Mouse (Mus musculus): ENCODE measurements around the gene Fam126a. TPM values are rescaled to one million over a fixed set of nuclear protein-coding genes. Genes with fewer than 3 reads are reported as not detected.

Fam126a gene
- polyA plus RNA-seq, 1 experiment from 2014 or later = 39.6 TPM

DNA sequence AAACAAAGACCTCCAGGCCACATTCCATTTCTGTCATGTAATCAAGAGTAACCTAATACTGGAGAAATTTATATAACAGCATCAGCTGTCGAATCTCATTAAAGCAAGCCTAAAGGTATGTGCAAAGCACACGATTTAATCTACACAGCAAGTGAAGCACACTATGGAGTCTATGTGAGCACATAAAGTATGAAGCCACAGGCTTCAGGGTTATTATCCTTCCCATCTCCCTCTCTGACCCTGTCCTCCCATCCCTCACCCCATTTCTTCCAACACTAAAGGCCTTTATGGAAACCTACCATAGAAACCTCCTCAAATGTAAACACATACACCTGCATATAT is 37.0 kb downstream of the Fam126a start:
- DNase-seq (ENCODE audit: low spot score) = no peak
- Histone ChIP-seq H3K9ac (ENCODE audit: low read depth, low read length) (no peak overlapping the region), H3K27ac (ENCODE audit: low read depth, low read length) (no peak overlapping the region), H3K9me3 (ENCODE audit: control insufficient read depth, low read length) (no peaks in the 10 kb centered on the region), H3K4me1 (replicated peaks; ENCODE audit: control insufficient read depth, insufficient read depth, low read length) (no peaks in the 10 kb centered on the region), H3K36me3 (ENCODE audit: control insufficient read depth, insufficient read depth, low read length) (peaks cover 3% of the 10 kb centered on the region), H3K27me3 (replicated peaks; ENCODE audit: control insufficient read depth, insufficient read depth, low read length) (no peaks in the 10 kb centered on the region), H3K4me2 (no peak overlapping the region), H3K4me3 (ENCODE audit: low read depth, low read length) (no peak overlapping the region)
- ATAC-seq (replicated peaks; ENCODE audit: low FRiP score) = no peak
- 72% methylated on average over 2 of the region's 2 CpGs for WGBS

GRCm38 (mm10) chr5:23992876-23993552 is 37.5 kb downstream of the Fam126a start:
- Histone ChIP-seq H3K4me2 (no peak overlapping the region), H3K4me1 (replicated peaks; ENCODE audit: control insufficient read depth, insufficient read depth, low read length) (no peaks in the 10 kb centered on the region)

DNA sequence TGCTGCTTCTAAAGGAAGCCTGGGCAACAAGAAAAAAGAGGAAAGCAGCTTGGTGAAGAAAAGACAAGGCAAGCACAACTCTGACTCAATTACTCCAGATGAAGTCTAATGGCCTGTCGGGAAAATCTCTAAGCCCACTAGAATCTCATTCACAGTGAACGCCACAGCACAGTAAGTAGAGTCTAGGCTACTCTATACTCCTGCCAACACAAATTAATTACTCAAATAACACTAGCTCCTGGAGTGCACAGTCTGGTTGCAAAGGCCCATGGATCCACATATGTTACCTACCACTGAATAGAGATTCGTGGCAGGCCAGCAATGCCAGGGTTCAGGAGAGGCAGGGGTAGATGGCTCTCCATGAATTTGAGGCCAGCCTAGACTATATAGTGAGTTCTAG is 40.5 kb downstream of the Fam126a start:
- Histone ChIP-seq H3K9me3 (ENCODE audit: control insufficient read depth, low read length) (no peaks in the 10 kb centered on the region), H3K4me3 (ENCODE audit: low read depth, low read length) (no peak overlapping the region), H3K27ac (ENCODE audit: low read depth, low read length) (no peak overlapping the region), H3K4me2 (no peak overlapping the region), H3K27me3 (replicated peaks; ENCODE audit: control insufficient read depth, insufficient read depth, low read length) (no peaks in the 10 kb centered on the region), H3K9ac (ENCODE audit: low read depth, low read length) (no peak overlapping the region), H3K36me3 (ENCODE audit: control insufficient read depth, insufficient read depth, low read length) (peaks cover 5% of the 10 kb centered on the region; the same call in 1 of the 2 replicates), H3K4me1 (replicated peaks; ENCODE audit: control insufficient read depth, insufficient read depth, low read length) (no peaks in the 10 kb centered on the region)
- ATAC-seq (replicated peaks; ENCODE audit: low FRiP score) (no peak), DNase-seq (ENCODE audit: low spot score) (no peak)
- 98% methylated on average over 3 of the region's 3 CpGs for WGBS

More at GRCm38 (mm10) chr5:23992876-23993552, 37.5 kb downstream of the Fam126a start:
- Histone ChIP-seq H3K36me3 (ENCODE audit: control insufficient read depth, insufficient read depth, low read length) (peaks cover 3% of the 10 kb centered on the region; the same call in 1 of the 2 replicates), H3K27me3 (replicated peaks; ENCODE audit: control insufficient read depth, insufficient read depth, low read length) (no peaks in the 10 kb centered on the region), H3K9ac (ENCODE audit: low read depth, low read length) (no peak overlapping the region), H3K4me3 (ENCODE audit: low read depth, low read length) (no peak overlapping the region), H3K27ac (ENCODE audit: low read depth, low read length) (no peak overlapping the region), H3K9me3 (ENCODE audit: control insufficient read depth, low read length) (no peaks in the 10 kb centered on the region)
- no peak for ATAC-seq (replicated peaks; ENCODE audit: low FRiP score)
- DNase-seq (ENCODE audit: low spot score) = no peak
- 82% methylated on average over 5 of the region's 5 CpGs for WGBS

DNA sequence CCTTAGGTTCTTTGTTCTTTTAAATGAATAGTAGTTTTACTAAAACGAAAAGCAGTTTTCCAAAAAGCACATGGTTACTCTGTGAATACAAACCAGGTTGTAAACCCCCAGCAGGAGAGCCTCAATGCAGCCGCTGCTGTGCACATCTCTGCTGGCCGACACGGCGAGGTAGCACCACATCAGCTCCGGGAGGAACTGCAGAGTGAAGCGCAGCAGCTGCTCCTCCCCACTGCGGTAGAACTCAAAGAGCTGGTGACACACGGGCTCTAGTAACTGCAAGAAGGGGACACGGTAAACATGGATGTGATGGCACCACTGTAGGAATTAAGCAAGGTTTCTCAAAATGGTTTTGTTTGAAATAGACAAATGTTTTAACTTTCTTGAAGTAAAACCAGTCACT is 42.7 kb downstream of the Fam126a start:
- no peaks in the 10 kb centered on the region for H3K9me3 ChIP-seq (ENCODE audit: control insufficient read depth, low read length)
- 72% methylated on average over 10 of the region's 10 CpGs for WGBS
- no peak overlapping the region for H3K9ac ChIP-seq (ENCODE audit: low read depth, low read length)
- H3K4me2 ChIP-seq = no peak overlapping the region
- no peaks in the 10 kb centered on the region for H3K4me1 ChIP-seq (replicated peaks; ENCODE audit: control insufficient read depth, insufficient read depth, low read length)
- no peak overlapping the region for H3K27ac ChIP-seq (ENCODE audit: low read depth, low read length)
- H3K4me3 ChIP-seq (ENCODE audit: low read depth, low read length) = no peak overlapping the region
- no peak for DNase-seq (ENCODE audit: low spot score)
- H3K36me3 ChIP-seq (ENCODE audit: control insufficient read depth, insufficient read depth, low read length) = peaks cover 5% of the 10 kb centered on the region
- no peaks in the 10 kb centered on the region for H3K27me3 ChIP-seq (replicated peaks; ENCODE audit: control insufficient read depth, insufficient read depth, low read length)
- no peak for ATAC-seq (replicated peaks; ENCODE audit: low FRiP score)

- H3K27me3 ChIP-seq (replicated peaks; ENCODE audit: control insufficient read depth, insufficient read depth, low read length) = no peaks in the 10 kb centered on the region
- H3K4me3 ChIP-seq (ENCODE audit: low read depth, low read length) = no peak overlapping the region
- WGBS = 81% methylated on average over 1 of the region's 1 CpGs
- no peaks in the 10 kb centered on the region for H3K9me3 ChIP-seq (ENCODE audit: control insufficient read depth, low read length)
- no peak for DNase-seq (ENCODE audit: low spot score)
- no peaks in the 10 kb centered on the region for H3K4me1 ChIP-seq (replicated peaks; ENCODE audit: control insufficient read depth, insufficient read depth, low read length)
- no peak overlapping the region for H3K9ac ChIP-seq (ENCODE audit: low read depth, low read length)
- ATAC-seq (replicated peaks; ENCODE audit: low FRiP score) = no peak
- H3K27ac ChIP-seq (ENCODE audit: low read depth, low read length) = no peak overlapping the region
- peaks cover 15% of the 10 kb centered on the region for H3K36me3 ChIP-seq (ENCODE audit: control insufficient read depth, insufficient read depth, low read length)
- no peak overlapping the region for H3K4me2 ChIP-seq
These were observed 48.4 kb downstream of the Fam126a start for GRCm38 (mm10) chr5:23982081-23982480.

GRCm38 (mm10) chr5:23978516-23978915 is 52.0 kb downstream of the Fam126a start:
- H3K4me3 ChIP-seq (ENCODE audit: low read depth, low read length) = no peak overlapping the region
- H3K36me3 ChIP-seq (ENCODE audit: control insufficient read depth, insufficient read depth, low read length) = peaks cover 13% of the 10 kb centered on the region
- no peaks in the 10 kb centered on the region for H3K4me1 ChIP-seq (replicated peaks; ENCODE audit: control insufficient read depth, insufficient read depth, low read length)
- DNase-seq (ENCODE audit: low spot score) = no peak
- no peak overlapping the region for H3K4me2 ChIP-seq
- ATAC-seq (replicated peaks; ENCODE audit: low FRiP score) = no peak
- H3K9ac ChIP-seq (ENCODE audit: low read depth, low read length) = no peak overlapping the region
- H3K27ac ChIP-seq (ENCODE audit: low read depth, low read length) = no peak overlapping the region
- H3K9me3 ChIP-seq (ENCODE audit: control insufficient read depth, low read length) = no peaks in the 10 kb centered on the region
- 83% methylated on average over 14 of the region's 14 CpGs for WGBS
- H3K27me3 ChIP-seq (replicated peaks; ENCODE audit: control insufficient read depth, insufficient read depth, low read length) = no peaks in the 10 kb centered on the region

DNA sequence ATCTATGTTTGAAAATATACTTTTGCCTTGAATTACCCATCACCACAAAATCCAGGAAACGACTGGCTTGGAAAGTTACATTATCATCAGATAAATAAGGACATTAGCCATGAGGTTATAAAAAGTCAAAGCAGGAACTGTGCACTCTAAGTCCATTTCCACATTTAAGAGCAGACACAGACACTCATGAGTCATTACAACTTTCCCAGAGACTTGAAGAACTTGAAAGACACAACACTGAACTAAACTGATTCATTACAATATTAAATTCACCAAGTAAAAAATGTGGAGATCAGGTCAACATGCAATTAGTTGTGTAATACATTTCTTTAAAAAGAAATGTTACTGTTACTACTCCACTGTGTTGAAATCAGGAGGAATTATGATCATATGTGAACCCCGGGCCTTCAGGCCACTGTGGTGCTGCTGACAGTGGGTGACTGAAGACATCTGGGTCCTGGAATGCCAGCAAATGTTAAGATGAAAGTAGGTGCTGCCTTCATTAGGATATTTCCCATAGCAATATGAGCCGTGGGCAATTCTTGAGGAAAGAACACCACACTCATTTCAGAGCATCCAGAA is 55.4 kb downstream of the Fam126a start:
- Histone ChIP-seq H3K4me1 (replicated peaks; ENCODE audit: control insufficient read depth, insufficient read depth, low read length) (no peaks in the 10 kb centered on the region), H3K27me3 (replicated peaks; ENCODE audit: control insufficient read depth, insufficient read depth, low read length) (no peaks in the 10 kb centered on the region), H3K27ac (ENCODE audit: low read depth, low read length) (no peak overlapping the region), H3K4me2 (no peak overlapping the region), H3K9me3 (ENCODE audit: control insufficient read depth, low read length) (no peaks in the 10 kb centered on the region), H3K9ac (ENCODE audit: low read depth, low read length) (no peak overlapping the region), H3K36me3 (ENCODE audit: control insufficient read depth, insufficient read depth, low read length) (peaks cover 7% of the 10 kb centered on the region), H3K4me3 (ENCODE audit: low read depth, low read length) (no peak overlapping the region)
- 76% methylated on average over 3 of the region's 3 CpGs for WGBS
- DNase-seq (ENCODE audit: low spot score) (no peak), ATAC-seq (replicated peaks; ENCODE audit: low FRiP score) (no peak)

DNA sequence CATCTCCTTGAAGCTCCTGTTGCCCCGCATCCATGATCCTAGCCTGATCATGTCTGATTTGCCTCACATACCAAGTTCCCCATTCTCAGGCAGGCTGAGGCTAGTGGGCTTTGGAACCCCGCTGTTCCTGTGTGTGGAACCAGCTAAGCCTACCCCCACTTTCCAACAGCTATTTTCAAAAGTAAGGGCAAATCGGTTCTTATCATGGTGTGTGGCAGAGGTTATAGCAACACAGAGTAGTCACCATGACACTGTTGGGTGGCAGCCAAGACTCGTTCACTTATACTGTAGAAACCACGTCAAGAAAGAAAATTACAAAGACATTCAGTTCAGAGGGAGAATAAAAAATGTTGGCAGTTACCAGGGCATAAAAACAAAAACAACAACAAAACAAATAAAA is 62.8 kb downstream of the Fam126a start:
- Histone ChIP-seq H3K4me3 (ENCODE audit: low read depth, low read length) (no peak overlapping the region), H3K4me1 (replicated peaks; ENCODE audit: control insufficient read depth, insufficient read depth, low read length) (no peaks in the 10 kb centered on the region), H3K27ac (ENCODE audit: low read depth, low read length) (no peak overlapping the region), H3K4me2 (no peak overlapping the region), H3K27me3 (replicated peaks; ENCODE audit: control insufficient read depth, insufficient read depth, low read length) (no peaks in the 10 kb centered on the region), H3K9ac (ENCODE audit: low read depth, low read length) (no peak overlapping the region), H3K36me3 (ENCODE audit: control insufficient read depth, insufficient read depth, low read length) (no peaks in the 10 kb centered on the region), H3K9me3 (ENCODE audit: control insufficient read depth, low read length) (no peaks in the 10 kb centered on the region)
- DNase-seq (ENCODE audit: low spot score) = no peak
- 85% methylated on average over 5 of the region's 5 CpGs for WGBS
- ATAC-seq (replicated peaks; ENCODE audit: low FRiP score) = no peak

DNA sequence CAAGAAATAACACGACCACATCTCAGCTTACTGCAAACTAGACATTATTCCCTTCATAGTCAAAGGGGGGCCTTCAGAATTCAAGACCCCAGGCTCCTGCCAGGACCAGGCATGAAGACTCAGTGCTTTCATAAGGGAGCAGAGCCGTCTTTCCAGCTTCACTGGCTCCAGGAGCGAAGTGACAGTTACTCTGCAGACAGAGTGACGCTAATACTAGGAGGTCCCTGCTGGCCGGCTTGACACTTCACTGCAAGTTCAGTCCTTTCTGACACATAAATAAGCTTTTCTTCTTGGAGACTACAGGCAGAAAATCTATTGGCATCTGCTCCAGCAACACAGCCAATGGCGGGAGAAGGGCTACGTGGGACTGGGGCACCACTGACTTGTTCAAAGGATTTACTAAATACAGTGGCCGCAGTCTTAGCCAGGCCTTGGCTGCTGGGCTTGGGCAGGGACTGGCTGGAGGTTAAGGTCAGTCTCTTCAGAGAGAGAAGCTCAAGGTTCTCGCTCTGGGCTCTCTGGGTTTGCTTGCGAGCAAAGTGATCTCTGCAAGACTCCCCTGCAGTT is 65.8 kb downstream of the Fam126a start:
- 87% methylated on average over 10 of the region's 10 CpGs for WGBS
- no peaks in the 10 kb centered on the region for H3K4me1 ChIP-seq (replicated peaks; ENCODE audit: control insufficient read depth, insufficient read depth, low read length)
- H3K4me3 ChIP-seq (ENCODE audit: low read depth, low read length) = no peak overlapping the region
- H3K9ac ChIP-seq (ENCODE audit: low read depth, low read length) = no peak overlapping the region
- no peak overlapping the region for H3K4me2 ChIP-seq
- no peak for DNase-seq (ENCODE audit: low spot score)
- no peaks in the 10 kb centered on the region for H3K36me3 ChIP-seq (ENCODE audit: control insufficient read depth, insufficient read depth, low read length)
- no peaks in the 10 kb centered on the region for H3K9me3 ChIP-seq (ENCODE audit: control insufficient read depth, low read length)
- ATAC-seq (replicated peaks; ENCODE audit: low FRiP score) = no peak
- H3K27ac ChIP-seq (ENCODE audit: low read depth, low read length) = no peak overlapping the region
- H3K27me3 ChIP-seq (replicated peaks; ENCODE audit: control insufficient read depth, insufficient read depth, low read length) = no peaks in the 10 kb centered on the region
